Mouse (Mus musculus) embryo, embryonic 10.5 days (tissue): ENCODE measurements around the gene 4921511C20Rik.

ENCODE experiments used
- DNase-seq: peaks from one replicate; pipeline ENCODE4 v3.0.0-alpha.2; 2015; ENCODE audit warnings: low spot score

The 4921511C20Rik gene

DNA sequence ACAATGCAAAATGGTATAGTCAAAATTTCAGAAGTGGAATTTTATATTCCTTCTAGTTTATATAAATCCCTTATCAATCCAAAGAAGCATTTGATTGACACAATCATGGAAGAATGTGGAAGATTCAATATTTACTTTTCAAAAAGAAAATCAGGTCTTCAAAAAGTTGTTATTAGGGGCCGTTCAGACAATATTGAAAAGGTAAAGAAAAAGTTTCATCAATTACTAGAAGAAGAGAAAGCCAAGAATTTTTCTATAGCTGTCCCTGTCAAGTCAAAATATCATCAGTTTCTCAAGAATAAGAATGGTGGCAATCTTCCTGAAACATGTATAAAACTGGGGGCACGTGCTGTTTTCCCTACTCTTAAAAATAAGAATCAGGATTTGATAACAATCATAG, at the start of gene 4921511C20Rik:
TSS of gene 4921511C20Rik (plus strand) at position 301 of the 400 bp plus-strand sequence.
- DNase-seq = no peak
